Mouse (Mus musculus): ENCODE measurements around the gene Gm29289.
"Not testable (repeated sequence)": the region's sequence is repeated elsewhere in the genome, so short reads cannot be mapped to it uniquely, and the experiment has no call there.

Gene Gm29289

DNA sequence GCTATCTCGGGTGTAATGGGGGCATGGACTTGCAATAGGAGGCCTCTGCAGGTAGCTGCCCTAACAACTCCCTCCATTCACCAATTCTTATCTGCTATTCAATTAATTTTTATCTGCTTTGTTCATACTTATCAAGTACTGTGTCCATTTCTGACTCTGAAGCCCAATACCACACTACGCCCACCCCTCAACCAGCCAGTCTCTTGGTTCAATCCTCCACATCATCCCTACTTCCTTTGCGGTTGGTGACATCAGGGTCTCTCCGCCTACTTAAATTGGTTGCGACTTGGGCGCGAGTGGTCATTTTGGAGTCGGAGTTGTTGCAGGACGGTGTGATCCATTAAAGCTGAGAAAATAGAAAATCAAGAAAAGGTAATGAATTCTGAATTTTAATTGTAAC, at the start of gene Gm29289:
TSS of gene Gm29289 (plus strand) at position 301 of the 400 bp plus-strand sequence.
- not testable (repeated sequence) for DNase-seq (ENCODE audit: low read depth, low spot score)

- DNase-seq (ENCODE audit: low read depth, low spot score): not testable (repeated sequence)
Measured at GRCm38 (mm10) chrY:2900689-2901088, 31.7 kb upstream of the Gm29289 start, which contains the start of gene Gm10352. TSS of gene Gm10352 (plus strand) at chrY:2900989.
